Mouse (Mus musculus) stomach, embryonic 14.5 days (tissue): Measurements from ENCODE around the gene Dad1. TPM values are rescaled to one million over a fixed set of nuclear protein-coding genes. Genes with fewer than 3 reads are reported as not detected.

Experiments used
- ATAC-seq: fragments of 200-750 bp; cut with Nextera tagmentation; 2 replicates; pipeline ENCODE4 v1.8.0; 2017; ENCODE audit warnings: low read depth, moderate TSS enrichment; ENCODE audit not compliant: insufficient number of reproducible peaks, insufficient read depth, low FRiP score
- H3K27ac ChIP-seq: fragments of 300-500 bp; sonication (generic); 2 replicates; pipeline ENCODE4 v1.5.1; 2014; ENCODE audit warnings: mild to moderate bottlenecking, low read length, moderate library complexity, mixed read lengths
- H3K27me3 ChIP-seq: fragments of 300-500 bp; sonication (generic); 2 replicates; pipeline ENCODE4 v1.6.1; 2014; ENCODE audit warnings: low read length, control low read depth, mixed read lengths; ENCODE audit not compliant: control insufficient read depth, insufficient read depth
- H3K36me3 ChIP-seq: fragments of 300-500 bp; sonication (generic); 2 replicates; pipeline ENCODE4 v1.6.1; 2014; ENCODE audit warnings: mild to moderate bottlenecking, control low read depth, low read length, moderate library complexity, mixed read lengths; ENCODE audit not compliant: control insufficient read depth, insufficient read depth
- H3K4me1 ChIP-seq: fragments of 300-500 bp; sonication (generic); 2 replicates; pipeline ENCODE4 v1.6.1; 2014; ENCODE audit warnings: low read length, control low read depth, mixed read lengths; ENCODE audit not compliant: control insufficient read depth, insufficient read depth
- H3K4me2 ChIP-seq: fragments of 300-500 bp; sonication (generic); replicated peaks from 2 replicates; pipeline ENCODE4 v1.6.1; 2014; ENCODE audit warnings: low read depth, low read length, control low read depth
- H3K4me3 ChIP-seq: fragments of 300-500 bp; sonication (generic); 2 replicates; pipeline ENCODE4 v1.5.1; 2014; ENCODE audit warnings: low read depth, low read length, control low read depth
- H3K9ac ChIP-seq: fragments of 300-500 bp; sonication (generic); replicated peaks from 2 replicates; pipeline ENCODE4 v1.6.1; 2014; ENCODE audit warnings: low read depth, mild to moderate bottlenecking, control low read depth, low read length, moderate library complexity, mixed read lengths
- H3K9me3 ChIP-seq: fragments of 300-500 bp; sonication (generic); 2 replicates; pipeline ENCODE4 v1.6.1; 2016; ENCODE audit warnings: low read depth, low read length, control low read depth; ENCODE audit not compliant: control insufficient read depth
- WGBS: fragments of 180-500 bp; shearing (Covaris S2); extraction: QIAGEN DNeasy Blood & Tissue Kit; methylation state at CpG from one replicate; pipeline ENCODE4 v1.1.7; 2014; 5-methylcytosine and 5-hydroxymethylcytosine counted together
- polyA plus RNA-seq: library from polyadenylated mRNA; unstranded; fragments of >200 nt; fragmentation: Nextera tagmentation; extraction: Ambion mirVana; gene quantifications from 2 replicates; pipeline ENCODE4 v1.2.1, GENCODE M21; 2014

The Dad1 gene
- polyA plus RNA-seq, 1 experiment from 2014 or later = 406 TPM

GRCm38 (mm10) chr14:54269566-54269965 is 15.7 kb upstream of the Dad1 start:
- no peak for ATAC-seq
- WGBS = 89% methylated on average over 3 of the region's 3 CpGs
- no peaks in the 10 kb centered on the region for H3K9me3 ChIP-seq

GRCm38 (mm10) chr14:54267966-54268365 is 14.1 kb upstream of the Dad1 start:
- Histone ChIP-seq H3K4me2 (no peak overlapping the region), H3K4me1 (no peaks in the 10 kb centered on the region), H3K9ac (no peak overlapping the region), H3K27ac (no peak overlapping the region), H3K27me3 (no peaks in the 10 kb centered on the region), H3K4me3 (no peak overlapping the region), H3K36me3 (peaks cover 15% of the 10 kb centered on the region; the same call in 1 of the 2 replicates), H3K9me3 (no peaks in the 10 kb centered on the region)
- 90% methylated on average over 10 of the region's 10 CpGs for WGBS
- ATAC-seq = no peak

More at GRCm38 (mm10) chr14:54269566-54269965, 15.7 kb upstream of the Dad1 start:
- Histone ChIP-seq H3K9ac (no peak overlapping the region), H3K4me2 (no peak overlapping the region), H3K27ac (no peak overlapping the region), H3K27me3 (no peaks in the 10 kb centered on the region), H3K36me3 (peaks cover 10% of the 10 kb centered on the region; the same call in 1 of the 2 replicates), H3K4me1 (no peaks in the 10 kb centered on the region), H3K4me3 (no peak overlapping the region)

GRCm38 (mm10) chr14:54265951-54266350 is 12.0 kb upstream of the Dad1 start:
- peaks cover 15% of the 10 kb centered on the region; the same call in 1 of the 2 replicates for H3K36me3 ChIP-seq

GRCm38 (mm10) chr14:54265093-54265492 is 11.2 kb upstream of the Dad1 start:
- no peak for ATAC-seq
- Histone ChIP-seq H3K4me1 (peaks cover 4% of the 10 kb centered on the region; the same call in 1 of the 2 replicates), H3K4me3 (no peak overlapping the region), H3K9ac (no peak overlapping the region), H3K36me3 (peaks cover 15% of the 10 kb centered on the region; the same call in 1 of the 2 replicates), H3K9me3 (no peaks in the 10 kb centered on the region), H3K4me2 (no peak overlapping the region), H3K27ac (no peak overlapping the region), H3K27me3 (no peaks in the 10 kb centered on the region)
- WGBS = 62% methylated on average over 10 of the region's 10 CpGs

More at GRCm38 (mm10) chr14:54265951-54266350, 12.0 kb upstream of the Dad1 start:
- Histone ChIP-seq H3K4me2 (no peak overlapping the region), H3K27ac (no peak overlapping the region), H3K27me3 (no peaks in the 10 kb centered on the region), H3K4me1 (no peaks in the 10 kb centered on the region), H3K4me3 (no peak overlapping the region), H3K9ac (no peak overlapping the region), H3K9me3 (no peaks in the 10 kb centered on the region)
- no peak for ATAC-seq
- 81% methylated on average over 6 of the region's 6 CpGs for WGBS

- Histone ChIP-seq H3K27me3 (no peaks in the 10 kb centered on the region), H3K4me2 (no peak overlapping the region), H3K9me3 (no peaks in the 10 kb centered on the region), H3K9ac (no peak overlapping the region), H3K4me3 (no peak overlapping the region), H3K4me1 (peaks cover 9% of the 10 kb centered on the region), H3K27ac (no peak overlapping the region), H3K36me3 (peaks cover 15% of the 10 kb centered on the region; the same call in 1 of the 2 replicates)
- 93% methylated on average over 7 of the region's 7 CpGs for WGBS
- ATAC-seq = no peak
Measured at GRCm38 (mm10) chr14:54264231-54264630, 10.3 kb upstream of the Dad1 start.

GRCm38 (mm10) chr14:54263099-54263498 is 9.2 kb upstream of the Dad1 start:
- WGBS = 90% methylated on average over 6 of the region's 6 CpGs
- ATAC-seq = no peak
- Histone ChIP-seq H3K36me3 (peaks cover 15% of the 10 kb centered on the region; the same call in 1 of the 2 replicates), H3K9me3 (no peaks in the 10 kb centered on the region), H3K27ac (no peak overlapping the region), H3K27me3 (no peaks in the 10 kb centered on the region), H3K4me2 (no peak overlapping the region), H3K4me3 (no peak overlapping the region), H3K4me1 (peaks cover 9% of the 10 kb centered on the region), H3K9ac (no peak overlapping the region)

GRCm38 (mm10) chr14:54262622-54263021 is 8.7 kb upstream of the Dad1 start:
- H3K36me3 ChIP-seq = peaks cover 12% of the 10 kb centered on the region; the same call in 1 of the 2 replicates
- WGBS = 93% methylated on average over 8 of the region's 8 CpGs
- peaks cover 9% of the 10 kb centered on the region for H3K4me1 ChIP-seq
- H3K9me3 ChIP-seq = no peaks in the 10 kb centered on the region
- no peak for ATAC-seq
- no peaks in the 10 kb centered on the region for H3K27me3 ChIP-seq
- H3K4me3 ChIP-seq = no peak overlapping the region
- no peak overlapping the region for H3K9ac ChIP-seq
- no peak overlapping the region for H3K4me2 ChIP-seq
- H3K27ac ChIP-seq = no peak overlapping the region

GRCm38 (mm10) chr14:54261386-54261785 is 7.5 kb upstream of the Dad1 start:
- Histone ChIP-seq H3K9me3 (no peaks in the 10 kb centered on the region), H3K9ac (no peak overlapping the region), H3K36me3 (0 out of 2 replicates have a peak, but pooled peaks cover 7% of the 10 kb centered on the region), H3K4me2 (no peak overlapping the region), H3K4me1 (peaks cover 9% of the 10 kb centered on the region), H3K4me3 (no peak overlapping the region), H3K27me3 (no peaks in the 10 kb centered on the region), H3K27ac (no peak overlapping the region)
- ATAC-seq = no peak
- 96% methylated on average over 2 of the region's 2 CpGs for whole genome bisulfite sequencing

- ATAC-seq = no peak
- Histone ChIP-seq H3K27ac (no peak overlapping the region), H3K36me3 (0 out of 2 replicates have a peak, but pooled peaks cover 4% of the 10 kb centered on the region), H3K9ac (no peak overlapping the region), H3K4me2 (peak overlapping the region; percentile 87), H3K4me1 (peaks cover 9% of the 10 kb centered on the region), H3K4me3 (peak overlapping the region; percentile 61; the same call in 1 of the 2 replicates), H3K9me3 (no peaks in the 10 kb centered on the region), H3K27me3 (no peaks in the 10 kb centered on the region)
- WGBS = 76% methylated on average over 2 of the region's 2 CpGs
Measured at GRCm38 (mm10) chr14:54260196-54260595, 6.3 kb upstream of the Dad1 start.
